Mouse (Mus musculus) urinary bladder, postnatal 0 days (tissue): ENCODE measurements around the gene Gm10778. TPM values are rescaled to one million over a fixed set of nuclear protein-coding genes. Genes with fewer than 3 reads are reported as not detected.

ENCODE experiments used
- polyA plus RNA-seq: library from polyadenylated mRNA; unstranded; fragments of >200 nt; fragmentation: Nextera tagmentation; extraction: Ambion mirVana; gene quantifications from 2 replicates; pipeline ENCODE4 v1.2.1, GENCODE M21; 2015

Gene Gm10778
- polyA plus RNA-seq, result 1.9 and 2.8 TPM in 2 replicates

GRCm38 (mm10) chr10:81648803-81649775 is at the start of gene Gm10778:
Gm10778 (plus strand) TSS chr10:81649059.

GRCm38 (mm10) chr10:81600738-81601203 is 48.1 kb upstream of the Gm10778 start, which contains the start of gene Tle6:
Tle6 (minus strand) TSS chr10:81601073.

DNA sequence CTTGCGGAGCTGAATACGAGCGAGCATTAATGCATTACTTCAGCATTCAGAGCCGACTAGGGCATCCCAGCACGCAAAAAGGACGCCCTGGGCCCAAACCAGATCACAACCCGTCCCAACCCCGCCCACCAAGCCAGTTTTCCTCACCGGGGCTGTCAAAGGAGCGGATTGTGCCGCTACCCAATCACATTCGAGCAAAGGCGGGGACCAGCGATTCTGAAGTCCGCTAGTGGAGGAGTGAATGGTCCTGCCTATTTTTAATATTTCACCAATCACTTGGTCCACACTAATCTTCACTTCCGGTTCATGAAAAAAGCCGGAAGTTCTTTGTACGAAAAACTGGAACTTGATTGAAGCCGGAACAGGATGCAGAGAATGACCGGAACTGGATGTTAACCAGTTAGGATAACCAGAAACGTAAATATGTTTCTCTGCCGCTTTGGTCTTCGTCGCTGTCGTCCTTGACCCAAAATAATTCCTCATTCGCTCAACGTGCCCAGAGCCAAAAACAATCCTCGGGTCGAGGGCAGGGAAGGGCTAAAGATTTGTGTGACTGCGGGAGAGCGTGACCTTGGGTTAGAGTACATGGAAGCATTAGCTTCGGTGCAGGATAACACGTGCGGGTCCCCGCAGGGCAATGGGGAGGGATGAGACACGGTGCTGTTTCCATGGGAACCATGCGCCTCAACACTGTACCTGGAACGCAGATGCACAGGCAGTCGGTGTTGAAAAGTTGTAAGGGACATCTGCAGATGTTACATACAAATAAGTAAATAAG is 42.7 kb upstream of the Gm10778 start, which contains the start of gene BC025920:
Gene BC025920 (plus strand): TSS at position 297 of the 778 bp plus-strand sequence.

DNA sequence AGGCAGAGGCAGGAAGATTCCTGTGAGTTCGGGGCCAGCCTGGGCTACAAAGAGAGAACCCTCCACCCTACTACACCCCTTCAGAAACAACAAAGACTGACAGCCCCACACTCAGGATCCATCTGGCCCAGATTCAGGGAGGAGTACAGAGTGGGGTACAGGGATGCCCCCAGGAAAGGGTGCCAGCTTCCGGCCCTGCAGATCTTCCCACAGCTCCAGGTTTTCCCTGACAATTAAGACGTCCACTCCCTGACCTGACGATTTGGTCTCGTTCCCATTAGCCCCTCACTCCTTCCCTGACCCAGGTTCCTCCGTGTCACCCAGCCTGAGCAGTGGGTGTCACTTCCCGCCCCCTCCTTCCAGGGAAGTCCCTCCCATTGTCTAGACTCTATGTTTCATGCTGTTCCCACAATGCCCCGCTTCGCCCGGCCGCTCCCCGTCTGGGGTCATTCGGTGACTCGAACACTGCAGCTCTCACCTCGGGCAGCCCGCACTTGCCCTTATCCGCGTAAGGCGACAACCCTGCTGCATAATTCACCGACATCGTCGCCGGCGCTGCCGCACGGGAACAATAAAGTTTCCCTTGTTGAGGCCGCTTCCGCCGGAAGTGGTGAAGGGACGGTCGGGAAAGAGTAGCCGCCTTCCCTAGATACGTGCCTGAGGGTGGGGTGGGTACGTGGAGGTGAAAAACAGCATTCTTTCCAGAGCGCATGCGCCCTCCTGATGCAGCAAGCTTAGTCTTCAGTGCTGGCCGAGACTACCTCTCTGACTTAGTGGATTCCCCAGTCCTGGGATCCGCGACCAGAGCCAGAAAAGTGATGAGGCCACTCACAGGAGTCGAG is 21.6 kb upstream of the Gm10778 start, which contains the start of gene Sirt6:
Gene Sirt6 (minus strand): TSS at position 804 of the 842 bp plus-strand sequence.

GRCm38 (mm10) chr10:81628390-81628789 is 20.5 kb upstream of the Gm10778 start, which contains the start of gene Ankrd24:
Ankrd24 (plus strand) TSS chr10:81628540.

DNA sequence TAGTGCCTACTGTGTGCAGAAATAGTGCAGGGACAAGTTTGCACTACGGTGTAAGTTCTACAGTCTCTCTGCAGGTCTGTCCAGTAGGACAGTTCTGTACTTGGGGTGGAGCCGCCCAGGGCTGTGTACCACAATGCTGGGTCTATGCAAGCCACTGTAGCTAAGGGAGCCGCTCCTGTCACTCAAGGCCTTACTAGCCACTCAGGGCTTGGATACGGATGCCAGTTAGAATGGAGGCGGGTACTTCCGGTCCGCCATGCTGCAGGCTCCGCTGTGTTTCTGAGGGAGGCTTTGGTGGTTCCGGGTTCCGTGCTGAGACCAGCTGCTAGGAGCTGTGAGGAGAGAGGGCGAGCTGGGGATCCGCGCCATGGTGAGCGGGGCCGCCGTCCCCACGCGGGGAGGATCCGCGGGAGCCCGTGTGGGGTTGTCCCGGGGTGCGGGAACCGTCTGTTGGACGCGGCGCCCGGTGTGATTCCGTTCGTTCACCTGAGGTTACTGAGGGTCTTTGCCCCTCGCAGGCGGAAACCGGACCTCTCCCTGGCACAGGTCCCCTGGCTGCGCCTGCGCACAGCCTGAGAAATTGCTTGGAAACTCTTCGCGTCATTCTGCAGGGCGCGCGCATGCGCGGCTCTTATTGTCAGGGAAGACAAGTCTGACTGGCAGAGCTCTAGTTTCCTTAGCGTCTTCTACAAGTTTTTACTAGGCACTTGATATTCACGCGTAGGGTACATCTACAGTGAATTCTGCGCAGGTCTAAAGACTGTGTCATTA is 55.9 kb downstream of the Gm10778 start, which contains the start of gene Zfp433:
Gene Zfp433 (plus strand): TSS at position 295 of the 771 bp plus-strand sequence.

Other genes starting within 250 kb of the Gm10778 start
- gene Nfic, start 193.4 kb upstream of the Gm10778 start, polyA plus RNA-seq, result 69.4 and 71.2 TPM in 2 replicates
- gene Celf5, start 166.3 kb upstream of the Gm10778 start, polyA plus RNA-seq, result 0.12 and 0.18 TPM in 2 replicates
- 49.9 and 50.1 TPM in 2 replicates for gene Ncln, start 152.7 kb upstream of the Gm10778 start, polyA plus RNA-seq
- gene S1pr4, start 148.9 kb upstream of the Gm10778 start, polyA plus RNA-seq, result 0.20 and 0.71 TPM in 2 replicates
- 6.1 and 11.1 TPM in 2 replicates for gene Gna15, start 124.8 kb upstream of the Gm10778 start, polyA plus RNA-seq
- gene Gna11, start 103.9 kb upstream of the Gm10778 start, polyA plus RNA-seq, result 48.8 and 49.2 TPM in 2 replicates
- gene Aes, start 89.6 kb upstream of the Gm10778 start, polyA plus RNA-seq, result 437 and 457 TPM in 2 replicates
- gene Tle2, start 74.5 kb upstream of the Gm10778 start, polyA plus RNA-seq, result 6.6 and 7.9 TPM in 2 replicates
- gene Tle6, start 48.0 kb upstream of the Gm10778 start, polyA plus RNA-seq, result 15.5 and 16.2 TPM in 2 replicates
- 0.18 and 0.62 TPM in 2 replicates for gene BC025920, start 42.8 kb upstream of the Gm10778 start, polyA plus RNA-seq
- 15.9 and 19.7 TPM in 2 replicates for gene Sirt6, start 21.3 kb upstream of the Gm10778 start, polyA plus RNA-seq
- gene Ankrd24, start 20.5 kb upstream of the Gm10778 start, polyA plus RNA-seq, result 6.1 and 7.6 TPM in 2 replicates
- 5.5 and 6.8 TPM in 2 replicates for gene Zfp433, start 55.8 kb downstream of the Gm10778 start, polyA plus RNA-seq
- 2.2 and 2.9 TPM in 2 replicates for gene Gm3055, start 122.1 kb downstream of the Gm10778 start, polyA plus RNA-seq
- 1.6 and 1.7 TPM in 2 replicates for gene Gm4767, start 163.1 kb downstream of the Gm10778 start, polyA plus RNA-seq
- 4.3 and 4.5 TPM in 2 replicates for gene Gm32687, start 214.9 kb downstream of the Gm10778 start, polyA plus RNA-seq